Mouse (Mus musculus): ENCODE results near the gene Satb2. TPM values are rescaled to one million over a fixed set of nuclear protein-coding genes. Genes with fewer than 3 reads are reported as not detected.
"Not testable (repeated sequence)": the region's sequence is repeated elsewhere in the genome, so short reads cannot be mapped to it uniquely, and the experiment has no call there.

The Satb2 gene
- polyA plus RNA-seq, 2 experiments = 4.9 to 5.0 TPM

- ATAC-seq (ENCODE audit: low FRiP score, low read depth) = no peak
- H3K27me3 ChIP-seq (ENCODE audit: control insufficient read depth, insufficient read depth, low read length) = no peaks in the 10 kb centered on the region
- no peak overlapping the region for H3K27ac ChIP-seq (replicated peaks; ENCODE audit: low read depth, low read length)
- 0 out of 2 replicates have a peak, but pooled peaks cover 6% of the 10 kb centered on the region for H3K36me3 ChIP-seq (ENCODE audit: control insufficient read depth, insufficient read depth, low read length)
- no peaks in the 10 kb centered on the region for H3K4me1 ChIP-seq (ENCODE audit: control insufficient read depth, insufficient read depth, low read length)
- H3K9ac ChIP-seq (ENCODE audit: low read depth, low read length, severe bottlenecking) = no peak overlapping the region
- no peaks in the 10 kb centered on the region for H3K9me3 ChIP-seq (ENCODE audit: control insufficient read depth, low read length)
- no peak overlapping the region for H3K4me2 ChIP-seq (replicated peaks; ENCODE audit: low read depth, low read length, severe bottlenecking)
- no peak overlapping the region for H3K4me3 ChIP-seq (replicated peaks; ENCODE audit: low read length)
- DNase-seq (ENCODE audit: low spot score) = no peak
- no peak for TF ChIP-seq POLR2A (IDR thresholded peaks at IDR 0.05; ENCODE audit: borderline replicate concordance, extremely low read depth, insufficient read depth, insufficient read length)
- 72% methylated on average over 19 of the region's 19 CpGs for WGBS
Measured at GRCm38 (mm10) chr1:56795016-56795608, 183.3 kb downstream of the Satb2 start.

GRCm38 (mm10) chr1:56789641-56790040 is 188.8 kb downstream of the Satb2 start:
- no peaks in the 10 kb centered on the region for H3K36me3 ChIP-seq (ENCODE audit: control insufficient read depth, insufficient read depth, low read length)
- ATAC-seq (ENCODE audit: low FRiP score, low read depth) (no peak), DNase-seq (ENCODE audit: low spot score) (no peak)
- WGBS = 78% methylated on average over 2 of the region's 2 CpGs
- no peak overlapping the region for H3K4me2 ChIP-seq (replicated peaks; ENCODE audit: low read depth, low read length, severe bottlenecking)
- no peak for TF ChIP-seq POLR2A (IDR thresholded peaks at IDR 0.05; ENCODE audit: borderline replicate concordance, extremely low read depth, insufficient read depth, insufficient read length)
- H3K4me1 ChIP-seq (ENCODE audit: control insufficient read depth, insufficient read depth, low read length) = no peaks in the 10 kb centered on the region
- H3K27ac ChIP-seq (replicated peaks; ENCODE audit: low read depth, low read length) = no peak overlapping the region
- H3K27me3 ChIP-seq (ENCODE audit: control insufficient read depth, insufficient read depth, low read length) = no peaks in the 10 kb centered on the region
- no peak overlapping the region for H3K9ac ChIP-seq (ENCODE audit: low read depth, low read length, severe bottlenecking)
- H3K4me3 ChIP-seq (replicated peaks; ENCODE audit: low read length) = no peak overlapping the region
- no peaks in the 10 kb centered on the region for H3K9me3 ChIP-seq (ENCODE audit: control insufficient read depth, low read length)

DNA sequence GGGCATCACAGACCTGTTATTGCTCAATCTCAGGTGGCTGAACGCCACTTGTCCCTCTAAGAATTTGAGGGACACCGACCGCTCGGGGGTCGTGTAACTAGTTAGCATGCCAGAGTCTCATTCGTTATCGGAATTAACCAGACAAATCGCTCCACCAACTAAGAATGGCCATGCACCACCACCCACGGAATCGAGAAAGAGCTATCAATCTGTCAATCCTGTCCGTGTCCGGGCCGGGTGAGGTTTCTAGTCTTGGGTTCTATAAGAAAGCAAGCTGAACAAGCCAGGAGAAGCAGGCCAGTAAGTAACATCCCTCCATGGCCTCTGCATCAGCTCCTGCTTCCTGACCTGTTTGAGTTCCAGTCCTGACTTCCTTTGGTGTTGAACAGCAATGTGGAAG is 196.3 kb downstream of the Satb2 start:
- H3K9ac ChIP-seq (ENCODE audit: low read depth, low read length, severe bottlenecking); H3K27me3 ChIP-seq (ENCODE audit: control insufficient read depth, insufficient read depth, low read length); H3K9me3 ChIP-seq (ENCODE audit: control insufficient read depth, low read length); H3K27ac ChIP-seq (replicated peaks; ENCODE audit: low read depth, low read length); DNase-seq (ENCODE audit: low spot score); H3K4me1 ChIP-seq (ENCODE audit: control insufficient read depth, insufficient read depth, low read length); H3K4me3 ChIP-seq (replicated peaks; ENCODE audit: low read length); H3K4me2 ChIP-seq (replicated peaks; ENCODE audit: low read depth, low read length, severe bottlenecking); H3K36me3 ChIP-seq (ENCODE audit: control insufficient read depth, insufficient read depth, low read length); ATAC-seq (ENCODE audit: low FRiP score, low read depth): not testable (repeated sequence)
- WGBS = 85% methylated on average over 13 of the region's 13 CpGs

- no peak for TF ChIP-seq POLR2A (IDR thresholded peaks at IDR 0.05; ENCODE audit: borderline replicate concordance, extremely low read depth, insufficient read depth, insufficient read length)
- Histone ChIP-seq H3K9me3 (ENCODE audit: control insufficient read depth, low read length) (no peaks in the 10 kb centered on the region), H3K4me2 (replicated peaks; ENCODE audit: low read depth, low read length, severe bottlenecking) (no peak overlapping the region), H3K27me3 (ENCODE audit: control insufficient read depth, insufficient read depth, low read length) (no peaks in the 10 kb centered on the region), H3K4me3 (replicated peaks; ENCODE audit: low read length) (no peak overlapping the region), H3K27ac (replicated peaks; ENCODE audit: low read depth, low read length) (no peak overlapping the region), H3K9ac (ENCODE audit: low read depth, low read length, severe bottlenecking) (no peak overlapping the region), H3K4me1 (ENCODE audit: control insufficient read depth, insufficient read depth, low read length) (no peaks in the 10 kb centered on the region), H3K36me3 (ENCODE audit: control insufficient read depth, insufficient read depth, low read length) (no peaks in the 10 kb centered on the region)
- DNase-seq (ENCODE audit: low spot score) (no peak), ATAC-seq (ENCODE audit: low FRiP score, low read depth) (no peak)
- WGBS = 89% methylated on average over 1 of the region's 1 CpGs
Measured at GRCm38 (mm10) chr1:56764205-56764604, 214.2 kb downstream of the Satb2 start.

- TF ChIP-seq POLR2A (IDR thresholded peaks at IDR 0.05; ENCODE audit: borderline replicate concordance, extremely low read depth, insufficient read depth, insufficient read length) = no peak
- H3K9me3 ChIP-seq (ENCODE audit: control insufficient read depth, low read length) = no peaks in the 10 kb centered on the region
- no peaks in the 10 kb centered on the region for H3K36me3 ChIP-seq (ENCODE audit: control insufficient read depth, insufficient read depth, low read length)
- H3K4me3 ChIP-seq (replicated peaks; ENCODE audit: low read length) = no peak overlapping the region
- WGBS = 100% methylated on average over 1 of the region's 1 CpGs
- no peaks in the 10 kb centered on the region for H3K27me3 ChIP-seq (ENCODE audit: control insufficient read depth, insufficient read depth, low read length)
- H3K27ac ChIP-seq (replicated peaks; ENCODE audit: low read depth, low read length) = no peak overlapping the region
- no peak overlapping the region for H3K9ac ChIP-seq (ENCODE audit: low read depth, low read length, severe bottlenecking)
- ATAC-seq (ENCODE audit: low FRiP score, low read depth) (no peak), DNase-seq (ENCODE audit: low spot score) (no peak)
- no peaks in the 10 kb centered on the region for H3K4me1 ChIP-seq (ENCODE audit: control insufficient read depth, insufficient read depth, low read length)
- no peak overlapping the region for H3K4me2 ChIP-seq (replicated peaks; ENCODE audit: low read depth, low read length, severe bottlenecking)
Measured at GRCm38 (mm10) chr1:56761512-56761911, 216.9 kb downstream of the Satb2 start.

DNA sequence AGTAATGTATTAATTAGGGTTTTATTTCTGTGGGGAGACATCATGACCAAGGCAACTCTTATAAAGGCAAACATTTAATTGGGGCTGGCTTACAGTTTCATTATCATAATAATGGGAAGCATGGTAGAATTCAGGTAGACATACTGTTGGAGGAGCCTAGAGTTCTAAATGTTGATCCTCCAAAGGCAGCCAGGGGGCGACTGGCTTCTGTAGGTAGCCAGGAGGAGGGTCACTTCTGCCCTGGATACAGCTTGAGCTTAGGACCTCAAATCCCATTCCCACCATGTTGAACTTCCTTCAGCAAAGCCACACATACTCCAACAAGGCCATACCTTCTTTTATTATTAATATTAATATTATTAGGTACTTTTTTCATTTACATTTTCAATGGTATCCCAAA is 225.2 kb downstream of the Satb2 start:
- H3K36me3 ChIP-seq (ENCODE audit: control insufficient read depth, insufficient read depth, low read length) = no peaks in the 10 kb centered on the region
- H3K9me3 ChIP-seq (ENCODE audit: control insufficient read depth, low read length) = no peaks in the 10 kb centered on the region
- H3K27ac ChIP-seq (replicated peaks; ENCODE audit: low read depth, low read length) = no peak overlapping the region
- H3K9ac ChIP-seq (ENCODE audit: low read depth, low read length, severe bottlenecking) = no peak overlapping the region
- H3K27me3 ChIP-seq (ENCODE audit: control insufficient read depth, insufficient read depth, low read length) = no peaks in the 10 kb centered on the region
- 33% methylated on average over 1 of the region's 1 CpGs for WGBS
- no peaks in the 10 kb centered on the region for H3K4me1 ChIP-seq (ENCODE audit: control insufficient read depth, insufficient read depth, low read length)
- ATAC-seq (ENCODE audit: low FRiP score, low read depth) (no peak), DNase-seq (ENCODE audit: low spot score) (no peak)
- no peak for TF ChIP-seq POLR2A (IDR thresholded peaks at IDR 0.05; ENCODE audit: borderline replicate concordance, extremely low read depth, insufficient read depth, insufficient read length)
- H3K4me3 ChIP-seq (replicated peaks; ENCODE audit: low read length) = no peak overlapping the region
- no peak overlapping the region for H3K4me2 ChIP-seq (replicated peaks; ENCODE audit: low read depth, low read length, severe bottlenecking)

All from limb, embryonic 14.5 days (tissue).